Mouse (Mus musculus): ENCODE data around the gene Nrap. TPM values are rescaled to one million over a fixed set of nuclear protein-coding genes. Genes with fewer than 3 reads are reported as not detected.
A peak's percentile ranks its signal among the peaks of the same experiment; 100 is the strongest.

Nrap gene
- polyA plus RNA-seq, 1 experiment = 25.5 TPM

DNA sequence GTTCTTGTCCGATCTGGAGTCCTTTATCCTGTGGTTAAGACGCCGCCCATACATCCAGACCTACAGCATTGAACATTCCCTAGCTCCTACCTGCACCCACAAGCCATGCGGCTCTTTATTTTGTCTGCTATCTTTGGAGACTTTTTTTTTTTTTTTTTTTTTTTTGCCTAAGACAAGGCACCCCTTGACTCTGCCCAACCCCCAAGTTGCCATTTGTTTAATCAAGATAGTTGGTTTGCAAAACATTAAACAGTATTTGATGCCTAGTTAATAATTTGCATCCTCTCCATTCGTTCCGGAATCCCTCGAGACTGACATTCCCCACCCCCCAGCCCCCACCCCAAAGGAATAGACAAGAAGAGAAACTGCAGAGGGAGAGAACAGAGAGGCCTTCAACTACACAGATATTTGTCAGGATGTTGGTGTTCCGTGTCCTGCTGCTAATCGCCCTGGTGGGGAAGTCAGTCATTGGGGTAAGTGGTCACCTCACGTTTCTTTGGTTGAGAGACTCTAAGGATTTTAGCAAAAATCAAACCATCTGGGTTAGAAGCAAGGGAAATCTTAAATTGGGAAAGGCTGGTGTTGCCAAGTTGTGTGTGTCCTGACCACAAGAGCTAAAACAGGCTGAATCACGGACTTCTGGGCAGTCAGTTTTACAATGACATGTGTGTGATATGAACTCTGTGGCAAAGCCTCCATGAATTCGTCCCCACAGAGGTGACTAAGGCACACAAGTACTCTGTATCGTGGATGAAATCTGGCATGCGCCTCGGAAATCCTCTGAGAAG lies 102.1 kb downstream of the Nrap start:
- H3K36me3 ChIP-seq (ENCODE audit: control insufficient read depth, insufficient read depth) = no peaks in the 10 kb centered on the region
- peak overlapping the region; percentile 56 for H3K4me2 ChIP-seq (ENCODE audit: low read depth)
- no peaks in the 10 kb centered on the region for H3K27me3 ChIP-seq (ENCODE audit: control insufficient read depth, insufficient read depth, insufficient read length)
- TF ChIP-seq MYOG (IDR thresholded peaks at IDR 0.05; ENCODE audit: control insufficient read depth in 1 of 3, insufficient read depth in 1 of 3, insufficient read length in 2 of 3, low read depth in 2 of 3) = no peak
- no peak for TF ChIP-seq POLR2A (IDR thresholded peaks at IDR 0.05; ENCODE audit: insufficient read length, low read depth)
- no peak for TF ChIP-seq SRF (IDR thresholded peaks at IDR 0.05; ENCODE audit: control insufficient read depth, insufficient read length, low read depth)
- TF ChIP-seq MAX (IDR thresholded peaks at IDR 0.05; ENCODE audit: low read depth) = no peak
- TF ChIP-seq POLR2AphosphoS2 (IDR thresholded peaks at IDR 0.05; ENCODE audit: insufficient read length, low read depth) = no peak
- TF ChIP-seq MYOD1 (IDR thresholded peaks at IDR 0.05; ENCODE audit: control insufficient read depth in 1 of 3, insufficient read length in 2 of 3, low read depth in 2 of 3) = no peak
- TF ChIP-seq REST (IDR thresholded peaks at IDR 0.05; ENCODE audit: insufficient read depth, insufficient read length) = no peak
- TF ChIP-seq USF1 (IDR thresholded peaks at IDR 0.05; ENCODE audit: low read depth) = no peak
- TF ChIP-seq E2F4 (IDR thresholded peaks at IDR 0.05; ENCODE audit: insufficient read depth) = no peak
- TF ChIP-seq TCF3 (IDR thresholded peaks at IDR 0.05; ENCODE audit: insufficient read length, low read depth) = no peak
- no peak for TF ChIP-seq CEBPB (IDR thresholded peaks at IDR 0.05; ENCODE audit: insufficient read depth, poor library complexity, severe bottlenecking)
- no peak for TF ChIP-seq TCF12 (IDR thresholded peaks at IDR 0.05; ENCODE audit: insufficient read depth, poor library complexity, severe bottlenecking)
- no peaks in the 10 kb centered on the region for H3K79me2 ChIP-seq (ENCODE audit: control insufficient read depth, insufficient read depth)
- no peak overlapping the region for H3K4me3 ChIP-seq
- no peak overlapping the region for H3ac ChIP-seq (ENCODE audit: control insufficient read depth, insufficient read length)

- no peak within 1 kb of the TSS for H3K4me3 ChIP-seq
- H3K4me2 ChIP-seq (ENCODE audit: low read depth) = no peak within 1 kb of the TSS
- no peaks in the 10 kb centered on the region for H3K36me3 ChIP-seq (ENCODE audit: control insufficient read depth, insufficient read depth)
- no peaks in the 10 kb centered on the region for H3K27me3 ChIP-seq (ENCODE audit: control insufficient read depth, insufficient read depth, insufficient read length)
- H3K79me2 ChIP-seq (ENCODE audit: control insufficient read depth, insufficient read depth) = no peaks in the 10 kb centered on the region
- H3ac ChIP-seq (ENCODE audit: control insufficient read depth, insufficient read length) = no peak within 1 kb of the TSS
- TF ChIP-seq TCF12 (IDR thresholded peaks at IDR 0.05; ENCODE audit: insufficient read depth, poor library complexity, severe bottlenecking) (no peak), MAX (IDR thresholded peaks at IDR 0.05; ENCODE audit: low read depth) (no peak), E2F4 (IDR thresholded peaks at IDR 0.05; ENCODE audit: insufficient read depth) (no peak), REST (IDR thresholded peaks at IDR 0.05; ENCODE audit: insufficient read depth, insufficient read length) (no peak), CEBPB (IDR thresholded peaks at IDR 0.05; ENCODE audit: insufficient read depth, poor library complexity, severe bottlenecking) (no peak), USF1 (IDR thresholded peaks at IDR 0.05; ENCODE audit: low read depth) (no peak), POLR2AphosphoS2 (IDR thresholded peaks at IDR 0.05; ENCODE audit: insufficient read length, low read depth) (no peak), MYOD1 (IDR thresholded peaks at IDR 0.05; ENCODE audit: control insufficient read depth in 1 of 3, insufficient read length in 2 of 3, low read depth in 2 of 3) (no peak), TCF3 (IDR thresholded peaks at IDR 0.05; ENCODE audit: insufficient read length, low read depth) (no peak), SRF (IDR thresholded peaks at IDR 0.05; ENCODE audit: control insufficient read depth, insufficient read length, low read depth) (no peak), POLR2A (IDR thresholded peaks at IDR 0.05; ENCODE audit: insufficient read length, low read depth) (no peak), MYOG (IDR thresholded peaks at IDR 0.05; ENCODE audit: control insufficient read depth in 1 of 3, insufficient read depth in 1 of 3, insufficient read length in 2 of 3, low read depth in 2 of 3) (no peak)
Measured at GRCm38 (mm10) chr19:56286866-56287265, 103.0 kb downstream of the Nrap start, which contains the start of gene Habp2. Gene Habp2 (plus strand): TSS chr19:56287137.

GRCm38 (mm10) chr19:56285222-56285621 lies 104.6 kb downstream of the Nrap start:
- no peak for TF ChIP-seq MYOG (IDR thresholded peaks at IDR 0.05; ENCODE audit: control insufficient read depth in 1 of 3, insufficient read depth in 1 of 3, insufficient read length in 2 of 3, low read depth in 2 of 3)
- no peak for TF ChIP-seq SRF (IDR thresholded peaks at IDR 0.05; ENCODE audit: control insufficient read depth, insufficient read length, low read depth)
- TF ChIP-seq CEBPB (IDR thresholded peaks at IDR 0.05; ENCODE audit: insufficient read depth, poor library complexity, severe bottlenecking) = no peak
- TF ChIP-seq TCF3 (IDR thresholded peaks at IDR 0.05; ENCODE audit: insufficient read length, low read depth) = no peak
- no peak for TF ChIP-seq REST (IDR thresholded peaks at IDR 0.05; ENCODE audit: insufficient read depth, insufficient read length)
- no peak for TF ChIP-seq MYOD1 (IDR thresholded peaks at IDR 0.05; ENCODE audit: control insufficient read depth in 1 of 3, insufficient read length in 2 of 3, low read depth in 2 of 3)
- Histone ChIP-seq H3K36me3 (ENCODE audit: control insufficient read depth, insufficient read depth) (no peaks in the 10 kb centered on the region), H3K4me2 (ENCODE audit: low read depth) (peak overlapping the region; percentile 27), H3K79me2 (ENCODE audit: control insufficient read depth, insufficient read depth) (no peaks in the 10 kb centered on the region), H3K4me3 (no peak overlapping the region), H3K27me3 (ENCODE audit: control insufficient read depth, insufficient read depth, insufficient read length) (no peaks in the 10 kb centered on the region), H3ac (ENCODE audit: control insufficient read depth, insufficient read length) (no peak overlapping the region)

GRCm38 (mm10) chr19:56278366-56278765 lies 111.5 kb downstream of the Nrap start:
- Histone ChIP-seq H3K4me2 (ENCODE audit: low read depth) (no peak overlapping the region), H3K4me3 (no peak overlapping the region), H3K27me3 (ENCODE audit: control insufficient read depth, insufficient read depth, insufficient read length) (peaks cover 19% of the 10 kb centered on the region), H3K79me2 (ENCODE audit: control insufficient read depth, insufficient read depth) (no peaks in the 10 kb centered on the region), H3ac (ENCODE audit: control insufficient read depth, insufficient read length) (no peak overlapping the region), H3K36me3 (ENCODE audit: control insufficient read depth, insufficient read depth) (no peaks in the 10 kb centered on the region)
- TF ChIP-seq CEBPB (IDR thresholded peaks at IDR 0.05; ENCODE audit: insufficient read depth, poor library complexity, severe bottlenecking) = no peak
- TF ChIP-seq POLR2AphosphoS2 (IDR thresholded peaks at IDR 0.05; ENCODE audit: insufficient read length, low read depth) = no peak
- no peak for TF ChIP-seq MYOD1 (IDR thresholded peaks at IDR 0.05; ENCODE audit: control insufficient read depth in 1 of 3, insufficient read length in 2 of 3, low read depth in 2 of 3)

DNA sequence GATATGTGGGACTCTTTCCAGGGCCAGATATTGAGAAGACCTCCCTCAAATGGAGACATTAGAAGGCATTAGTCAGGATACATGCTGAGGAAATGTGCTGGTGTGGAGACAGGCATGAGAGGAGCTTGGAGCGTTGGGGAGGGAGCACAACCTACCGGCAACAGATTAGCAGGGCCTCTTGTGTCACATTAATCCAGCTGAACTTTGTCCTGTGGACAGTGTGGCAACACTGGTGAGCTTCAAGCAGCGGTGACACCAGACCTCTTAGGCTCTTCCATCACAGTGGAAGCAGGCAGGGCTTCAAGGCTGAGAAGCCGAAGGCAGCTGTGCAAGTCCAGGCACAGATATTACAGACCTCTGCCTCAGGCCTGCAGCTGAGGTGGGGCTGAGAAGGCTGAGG lies 111.9 kb downstream of the Nrap start:
- Histone ChIP-seq H3K4me3 (no peak overlapping the region), H3K27me3 (ENCODE audit: control insufficient read depth, insufficient read depth, insufficient read length) (peaks cover 19% of the 10 kb centered on the region), H3K36me3 (ENCODE audit: control insufficient read depth, insufficient read depth) (no peaks in the 10 kb centered on the region), H3ac (ENCODE audit: control insufficient read depth, insufficient read length) (no peak overlapping the region), H3K4me2 (ENCODE audit: low read depth) (no peak overlapping the region), H3K79me2 (ENCODE audit: control insufficient read depth, insufficient read depth) (no peaks in the 10 kb centered on the region)
- TF ChIP-seq POLR2AphosphoS2 (IDR thresholded peaks at IDR 0.05; ENCODE audit: insufficient read length, low read depth) (no peak), MAX (IDR thresholded peaks at IDR 0.05; ENCODE audit: low read depth) (no peak)
